Mouse (Mus musculus): ENCODE measurements around the gene Alcam. TPM values are rescaled to one million over a fixed set of nuclear protein-coding genes. Genes with fewer than 3 reads are reported as not detected.

Alcam gene
- polyA plus RNA-seq, 1 experiment from 2014 or later, result 22.0 TPM

- no peak overlapping the region for H3K27ac ChIP-seq
- no peak overlapping the region for H3K4me3 ChIP-seq
- H3K9ac ChIP-seq, result no peak overlapping the region
- H3K36me3 ChIP-seq, result no peaks in the 10 kb centered on the region
- no peak overlapping the region for H3K4me2 ChIP-seq (replicated peaks)
- WGBS, result 93% methylated on average over 2 of the region's 2 CpGs
- H3K27me3 ChIP-seq, result no peaks in the 10 kb centered on the region
- no peak for ATAC-seq (ENCODE audit: insufficient number of reproducible peaks, insufficient read depth, low FRiP score, low TSS enrichment)
- H3K4me1 ChIP-seq, result no peaks in the 10 kb centered on the region
- no peaks in the 10 kb centered on the region for H3K9me3 ChIP-seq
Observed at GRCm38 (mm10) chr16:52343467-52344033, 110.3 kb downstream of the Alcam start.

GRCm38 (mm10) chr16:52342694-52343466 lies 111.0 kb downstream of the Alcam start:
- Histone ChIP-seq H3K4me3 (no peak overlapping the region), H3K9ac (no peak overlapping the region), H3K36me3 (no peaks in the 10 kb centered on the region), H3K27ac (no peak overlapping the region), H3K4me2 (replicated peaks) (no peak overlapping the region), H3K4me1 (no peaks in the 10 kb centered on the region), H3K27me3 (no peaks in the 10 kb centered on the region), H3K9me3 (no peaks in the 10 kb centered on the region)
- WGBS, result 83% methylated on average over 8 of the region's 8 CpGs
- ATAC-seq (ENCODE audit: insufficient number of reproducible peaks, insufficient read depth, low FRiP score, low TSS enrichment), result no peak

GRCm38 (mm10) chr16:52334084-52334483 lies 119.8 kb downstream of the Alcam start:
- no peak overlapping the region for H3K27ac ChIP-seq
- no peak overlapping the region for H3K4me2 ChIP-seq (replicated peaks)
- no peak overlapping the region for H3K4me3 ChIP-seq
- no peaks in the 10 kb centered on the region for H3K36me3 ChIP-seq
- no peaks in the 10 kb centered on the region for H3K27me3 ChIP-seq
- no peaks in the 10 kb centered on the region for H3K9me3 ChIP-seq
- WGBS, result 80% methylated on average over 4 of the region's 4 CpGs
- H3K4me1 ChIP-seq, result no peaks in the 10 kb centered on the region
- ATAC-seq (ENCODE audit: insufficient number of reproducible peaks, insufficient read depth, low FRiP score, low TSS enrichment), result no peak
- no peak overlapping the region for H3K9ac ChIP-seq

- Histone ChIP-seq H3K27ac (no peak overlapping the region), H3K36me3 (no peaks in the 10 kb centered on the region), H3K9me3 (no peaks in the 10 kb centered on the region), H3K4me2 (replicated peaks) (no peak overlapping the region), H3K27me3 (no peaks in the 10 kb centered on the region), H3K9ac (no peak overlapping the region), H3K4me3 (no peak overlapping the region), H3K4me1 (no peaks in the 10 kb centered on the region)
- 84% methylated on average over 5 of the region's 5 CpGs for WGBS
- no peak for ATAC-seq (ENCODE audit: insufficient number of reproducible peaks, insufficient read depth, low FRiP score, low TSS enrichment)
Observed at GRCm38 (mm10) chr16:52333631-52334030, 120.2 kb downstream of the Alcam start.

- Histone ChIP-seq H3K27ac (no peak overlapping the region), H3K9me3 (no peaks in the 10 kb centered on the region)
- WGBS, result 88% methylated on average over 3 of the region's 3 CpGs
Observed at GRCm38 (mm10) chr16:52331341-52331830, 122.5 kb downstream of the Alcam start.

GRCm38 (mm10) chr16:52329420-52329819 lies 124.5 kb downstream of the Alcam start:
- Histone ChIP-seq H3K36me3 (no peaks in the 10 kb centered on the region), H3K4me1 (no peaks in the 10 kb centered on the region), H3K9me3 (no peaks in the 10 kb centered on the region), H3K27me3 (no peaks in the 10 kb centered on the region), H3K9ac (no peak overlapping the region), H3K4me3 (no peak overlapping the region), H3K27ac (no peak overlapping the region), H3K4me2 (replicated peaks) (no peak overlapping the region)
- no peak for ATAC-seq (ENCODE audit: insufficient number of reproducible peaks, insufficient read depth, low FRiP score, low TSS enrichment)
- WGBS, result 75% methylated on average over 2 of the region's 2 CpGs

More at GRCm38 (mm10) chr16:52331341-52331830, 122.5 kb downstream of the Alcam start:
- no peaks in the 10 kb centered on the region for H3K4me1 ChIP-seq
- H3K9ac ChIP-seq, result no peak overlapping the region
- H3K4me3 ChIP-seq, result no peak overlapping the region
- H3K36me3 ChIP-seq, result no peaks in the 10 kb centered on the region
- no peak overlapping the region for H3K4me2 ChIP-seq (replicated peaks)
- no peak for ATAC-seq (ENCODE audit: insufficient number of reproducible peaks, insufficient read depth, low FRiP score, low TSS enrichment)
- H3K27me3 ChIP-seq, result no peaks in the 10 kb centered on the region

- Histone ChIP-seq H3K4me2 (replicated peaks) (no peak overlapping the region), H3K4me3 (no peak overlapping the region), H3K9me3 (no peaks in the 10 kb centered on the region), H3K27me3 (no peaks in the 10 kb centered on the region), H3K4me1 (no peaks in the 10 kb centered on the region), H3K36me3 (no peaks in the 10 kb centered on the region), H3K9ac (no peak overlapping the region), H3K27ac (no peak overlapping the region)
- WGBS, result 8% methylated on average over 1 of the region's 1 CpGs
- ATAC-seq (ENCODE audit: insufficient number of reproducible peaks, insufficient read depth, low FRiP score, low TSS enrichment), result no peak
Observed at GRCm38 (mm10) chr16:52319229-52319628, 134.6 kb downstream of the Alcam start.

- 27% methylated on average over 9 of the region's 9 CpGs for WGBS
- H3K4me2 ChIP-seq (replicated peaks), result 0 out of 2 replicates have a peak overlapping the region, but pooled peaks have one; percentile 14
- H3K36me3 ChIP-seq, result no peaks in the 10 kb centered on the region
- no peak overlapping the region for H3K4me3 ChIP-seq
- H3K27ac ChIP-seq, result no peak overlapping the region
- ATAC-seq (ENCODE audit: insufficient number of reproducible peaks, insufficient read depth, low FRiP score, low TSS enrichment), result peak; percentile 41; the same call in 1 of the 2 replicates
- H3K4me1 ChIP-seq, result no peaks in the 10 kb centered on the region
- no peaks in the 10 kb centered on the region for H3K27me3 ChIP-seq
- H3K9me3 ChIP-seq, result no peaks in the 10 kb centered on the region
- no peak overlapping the region for H3K9ac ChIP-seq
Observed at GRCm38 (mm10) chr16:52311073-52311472, 142.8 kb downstream of the Alcam start.

GRCm38 (mm10) chr16:52307016-52307415 lies 146.9 kb downstream of the Alcam start:
- no peak for ATAC-seq (ENCODE audit: insufficient number of reproducible peaks, insufficient read depth, low FRiP score, low TSS enrichment)
- WGBS, result 87% methylated on average over 2 of the region's 2 CpGs
- no peaks in the 10 kb centered on the region for H3K36me3 ChIP-seq
- H3K4me3 ChIP-seq, result no peak overlapping the region
- H3K4me1 ChIP-seq, result no peaks in the 10 kb centered on the region
- no peaks in the 10 kb centered on the region for H3K9me3 ChIP-seq
- no peaks in the 10 kb centered on the region for H3K27me3 ChIP-seq
- no peak overlapping the region for H3K27ac ChIP-seq
- no peak overlapping the region for H3K9ac ChIP-seq
- H3K4me2 ChIP-seq (replicated peaks), result no peak overlapping the region

- Histone ChIP-seq H3K4me1 (no peaks in the 10 kb centered on the region), H3K9ac (no peak overlapping the region), H3K9me3 (no peaks in the 10 kb centered on the region), H3K4me3 (no peak overlapping the region), H3K36me3 (no peaks in the 10 kb centered on the region), H3K27me3 (no peaks in the 10 kb centered on the region), H3K4me2 (replicated peaks) (no peak overlapping the region), H3K27ac (no peak overlapping the region)
- 81% methylated on average over 4 of the region's 4 CpGs for WGBS
- ATAC-seq (ENCODE audit: insufficient number of reproducible peaks, insufficient read depth, low FRiP score, low TSS enrichment), result no peak
Observed at GRCm38 (mm10) chr16:52303532-52303902, 150.4 kb downstream of the Alcam start.

- Histone ChIP-seq H3K4me3 (no peak overlapping the region), H3K36me3 (no peaks in the 10 kb centered on the region), H3K4me2 (replicated peaks) (no peak overlapping the region), H3K9ac (no peak overlapping the region), H3K4me1 (no peaks in the 10 kb centered on the region), H3K9me3 (no peaks in the 10 kb centered on the region), H3K27me3 (no peaks in the 10 kb centered on the region), H3K27ac (no peak overlapping the region)
- WGBS, result 71% methylated on average over 9 of the region's 9 CpGs
- ATAC-seq (ENCODE audit: insufficient number of reproducible peaks, insufficient read depth, low FRiP score, low TSS enrichment), result no peak
Observed at GRCm38 (mm10) chr16:52302790-52303531, 150.9 kb downstream of the Alcam start.

GRCm38 (mm10) chr16:52301730-52302129 lies 152.1 kb downstream of the Alcam start:
- H3K4me3 ChIP-seq, result no peak overlapping the region
- no peak for ATAC-seq (ENCODE audit: insufficient number of reproducible peaks, insufficient read depth, low FRiP score, low TSS enrichment)
- H3K4me2 ChIP-seq (replicated peaks), result no peak overlapping the region
- no peak overlapping the region for H3K9ac ChIP-seq
- H3K27me3 ChIP-seq, result no peaks in the 10 kb centered on the region
- H3K36me3 ChIP-seq, result no peaks in the 10 kb centered on the region
- no peak overlapping the region for H3K27ac ChIP-seq
- H3K9me3 ChIP-seq, result no peaks in the 10 kb centered on the region
- 82% methylated on average over 7 of the region's 7 CpGs for WGBS
- no peaks in the 10 kb centered on the region for H3K4me1 ChIP-seq

Data from embryonic facial prominence, embryonic 12.5 days (tissue).